Comparison of ENCODE assay signal across 17 mouse cellular contexts in genomic region chr10:83974548-83974947, GRCm38 (mm10).
DNase-seq lines count a peak whose midpoint lies in the region; ATAC-seq and TF ChIP-seq lines count a peak whose summit lies in the region.
"Had no signal": no experiment of that assay in that cellular context is flagged by ENCODE, and none has a peak within 500 bp of the region (broad histone marks: within the 10 kb centered on the region; RNA-seq: fewer than 3 reads in every experiment).

No protein-coding gene starts in this region.

- H3K27ac ChIP-seq in kidney, embryonic 16.5 days (ENCODE audit: low read length), result no peak overlapping the region
- peak overlapping the region; percentile 72 for H3K27ac ChIP-seq in embryonic fibroblast, embryonic 13.5 days (ENCODE audit: insufficient read depth, low read length)
- peak overlapping the region; percentile 15; the same call in 1 of the 2 replicates for H3K27ac ChIP-seq in limb, embryonic 13.5 days
- H3K27ac ChIP-seq: hindbrain, embryonic 14.5 days; macrophage; midbrain, embryonic 12.5 days had no signal

- H3K36me3 ChIP-seq in kidney, embryonic 16.5 days (ENCODE audit: insufficient read depth, low read length), result no peaks in the 10 kb centered on the region
- no peaks in the 10 kb centered on the region for H3K36me3 ChIP-seq in limb, embryonic 13.5 days
- H3K36me3 ChIP-seq: midbrain, embryonic 12.5 days had no signal

- H3K9ac ChIP-seq in kidney, embryonic 16.5 days (replicated peaks; ENCODE audit: low read length), result no peak overlapping the region
- H3K9ac ChIP-seq in limb, embryonic 13.5 days, result no peak overlapping the region
- H3K9ac ChIP-seq: forebrain, postnatal 0 days; hindbrain, embryonic 14.5 days; midbrain, embryonic 12.5 days had no signal

- DNase-seq in gastrocnemius, postnatal 25 days, result peak; percentile 11
- DNase-seq in gastrocnemius, postnatal 14 days, result no peak
- peak; percentile 26 for DNase-seq in kidney, postnatal 10 days
- no peak for DNase-seq in spleen, adult 18-20 months
- DNase-seq: cerebellum, postnatal 14 days; forebrain, postnatal 0 days; retina, postnatal 1 day; thymus, postnatal 36 days had no signal

- no peak overlapping the region for H3K4me3 ChIP-seq in kidney, embryonic 16.5 days (ENCODE audit: low read length)
- H3K4me3 ChIP-seq in embryonic fibroblast, embryonic 13.5 days (ENCODE audit: insufficient read depth, low read length), result no peak overlapping the region
- no peak overlapping the region for H3K4me3 ChIP-seq in limb, embryonic 13.5 days
- H3K4me3 ChIP-seq: midbrain, embryonic 12.5 days; myocyte had no signal

- WGBS in kidney, embryonic 16.5 days, result 53% methylated on average over 6 of the region's 6 CpGs
- 48% methylated on average over 6 of the region's 6 CpGs for WGBS in limb, embryonic 13.5 days

- H3K9me3 ChIP-seq in kidney, embryonic 16.5 days (ENCODE audit: low read length), result no peaks in the 10 kb centered on the region
- no peaks in the 10 kb centered on the region for H3K9me3 ChIP-seq in limb, embryonic 13.5 days
- H3K9me3 ChIP-seq: midbrain, embryonic 12.5 days had no signal

- TF ChIP-seq CTCF in embryonic fibroblast, embryonic 13.5 days (IDR thresholded peaks at IDR 0.05; ENCODE audit: borderline replicate concordance, insufficient read depth, low read length), result no peak

- intact Hi-C loops in gastrocnemius, postnatal 14 days (cut with DNase I; ENCODE audit: low total_unique reads), result no loop called here

- no peaks in the 10 kb centered on the region for H3K4me1 ChIP-seq in kidney, embryonic 16.5 days (ENCODE audit: insufficient read depth, low read length)
- H3K4me1 ChIP-seq in embryonic fibroblast, embryonic 13.5 days (ENCODE audit: control insufficient read depth, insufficient read depth, low read length), result peaks cover 7% of the 10 kb centered on the region; the same call in 1 of the 2 replicates
- H3K4me1 ChIP-seq in limb, embryonic 13.5 days, result peaks cover 20% of the 10 kb centered on the region

- H3K27me3 ChIP-seq in kidney, embryonic 16.5 days (ENCODE audit: insufficient read depth, low read length), result no peaks in the 10 kb centered on the region
- H3K27me3 ChIP-seq in limb, embryonic 13.5 days, result no peaks in the 10 kb centered on the region
- H3K27me3 ChIP-seq: midbrain, embryonic 12.5 days had no signal

- no peak for ATAC-seq in kidney, embryonic 16.5 days (ENCODE audit: low FRiP score, low TSS enrichment)
- peak; percentile 78 for ATAC-seq in limb, embryonic 13.5 days (ENCODE audit: low FRiP score, low read depth)
- ATAC-seq: forebrain, postnatal 0 days; intestine, embryonic 16.5 days had no signal

- TF ChIP-seq POLR2A in embryonic fibroblast, embryonic 13.5 days (IDR thresholded peaks at IDR 0.05; ENCODE audit: low read depth, low read length), result no peak

- no peak overlapping the region for H3K4me2 ChIP-seq in kidney, embryonic 16.5 days (replicated peaks; ENCODE audit: low read depth, low read length)
- no peak overlapping the region for H3K4me2 ChIP-seq in limb, embryonic 13.5 days (replicated peaks)
- H3K4me2 ChIP-seq: hindbrain, embryonic 14.5 days; liver, embryonic 11.5 days; midbrain, embryonic 12.5 days had no signal

Comparison
In these comparisons a context has a peak if more than half of its experiments do, and no peak if none do; other contexts are left out.
1. DNase-seq: peak in gastrocnemius, postnatal 25 days (single experiment) and kidney, postnatal 10 days (single experiment); none in gastrocnemius, postnatal 14 days (single experiment) and spleen, adult 18-20 months (0 of 2).